Mouse (Mus musculus) testis, adult 2 months (tissue): ENCODE data around the gene Smg9. TPM values are rescaled to one million over a fixed set of nuclear protein-coding genes. Genes with fewer than 3 reads are reported as not detected.

Experiments
- H3K27ac ChIP-seq: fragments of 200-500 bp; 2 replicates; pipeline ENCODE4 v1.5.1; 2012; ENCODE audit warnings: low read depth, low read length; ENCODE audit not compliant: control insufficient read depth, insufficient read depth
- H3K27me3 ChIP-seq: fragments of 200-500 bp; 2 replicates; pipeline ENCODE4 v1.6.1; 2012; ENCODE audit warnings: mild to moderate bottlenecking, low read length, moderate library complexity; ENCODE audit not compliant: control insufficient read depth, insufficient read depth
- H3K36me3 ChIP-seq: fragments of 200-500 bp; 2 replicates; pipeline ENCODE4 v1.6.1; 2012; ENCODE audit warnings: mild to moderate bottlenecking, low read length; ENCODE audit not compliant: control insufficient read depth, insufficient read depth
- H3K4me1 ChIP-seq: fragments of 200-500 bp; 2 replicates; pipeline ENCODE4 v1.6.1; 2012; ENCODE audit warnings: low read length; ENCODE audit not compliant: control insufficient read depth, insufficient read depth
- H3K4me3 ChIP-seq: fragments of 200-500 bp; 2 replicates; pipeline ENCODE4 v1.5.1; 2012; ENCODE audit warnings: low read depth, mild to moderate bottlenecking, low read length, moderate library complexity, mixed read lengths; ENCODE audit not compliant: control insufficient read depth
- CTCF ChIP-seq: fragments of 200-500 bp; IDR thresholded peaks from 2 replicates; pipeline ENCODE4 v1.5.1; 2012; ENCODE audit warnings: low read depth, mild to moderate bottlenecking, inconsistent platforms, low read length, moderate library complexity; ENCODE audit not compliant: control insufficient read depth, insufficient read depth, insufficient replicate concordance
- POLR2A ChIP-seq: fragments of 200-500 bp; IDR thresholded peaks from 2 replicates; pipeline ENCODE4 v1.6.1; 2012; ENCODE audit warnings: low read depth, mild to moderate bottlenecking, inconsistent platforms, low read length, moderate library complexity; ENCODE audit not compliant: control insufficient read depth
- polyA plus RNA-seq: library from polyadenylated mRNA; depleted of rRNA; stranded (reverse); fragments of >200 nt; gene quantifications from 2 replicates; pipeline ENCODE4 v1.2.3, GENCODE M21; 2012

Smg9 gene
- polyA plus RNA-seq, 1 experiment, result 151 TPM

DNA sequence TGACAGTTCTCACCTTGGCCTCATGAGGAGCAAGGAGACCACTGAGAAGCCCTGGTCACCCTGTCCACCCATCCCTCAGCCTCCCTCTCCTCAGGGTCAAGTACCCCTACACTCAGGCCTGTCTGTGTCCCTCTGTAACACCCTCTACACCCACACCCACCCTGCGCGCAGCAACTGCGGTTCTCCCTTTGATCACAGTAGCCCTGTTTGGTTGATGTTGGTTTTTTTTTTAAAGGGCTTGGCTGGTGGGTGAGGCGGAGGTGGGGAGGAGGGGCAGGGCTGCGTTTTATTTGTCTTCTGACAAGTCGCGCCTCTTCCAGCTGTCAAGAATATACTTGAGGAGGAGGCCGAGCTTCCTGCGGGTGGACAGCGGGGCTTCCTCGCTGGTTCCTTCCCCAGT is 32.3 kb downstream of the Smg9 start:
- Histone ChIP-seq H3K4me1 (peaks cover 3% of the 10 kb centered on the region), H3K36me3 (no peaks in the 10 kb centered on the region), H3K27me3 (no peaks in the 10 kb centered on the region), H3K27ac (0 out of 2 replicates have a peak overlapping the region, but pooled peaks have one; percentile 10), H3K4me3 (peak overlapping the region; percentile 79)
- TF ChIP-seq POLR2A (0 out of 2 replicates have a peak, but pooled peaks have one; percentile 38), CTCF (no peak)

DNA sequence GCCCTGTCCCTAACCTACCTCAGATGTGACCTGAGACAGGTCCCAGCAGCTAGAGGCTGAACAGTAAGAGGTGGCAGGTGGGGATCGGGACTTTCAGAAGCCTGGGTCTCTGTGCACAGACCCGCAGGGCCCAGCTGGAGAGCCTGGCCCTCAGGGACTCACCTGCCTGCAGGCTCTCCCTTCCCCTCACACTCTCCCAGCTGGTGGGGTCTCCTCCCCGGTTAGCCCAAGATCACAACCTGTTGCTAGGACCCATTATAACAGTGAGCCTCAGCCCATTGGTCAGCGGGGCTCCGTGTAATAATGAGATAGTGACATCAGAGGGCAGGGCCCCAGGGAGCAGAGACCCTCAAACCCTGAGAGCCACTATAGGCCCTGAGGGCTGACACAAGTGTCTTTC is 35.9 kb downstream of the Smg9 start:
- Histone ChIP-seq H3K4me1 (no peaks in the 10 kb centered on the region), H3K4me3 (peak overlapping the region; percentile 79), H3K27ac (peak overlapping the region; percentile 79), H3K27me3 (no peaks in the 10 kb centered on the region), H3K36me3 (no peaks in the 10 kb centered on the region)
- TF ChIP-seq POLR2A (peak; percentile 94), CTCF (no peak)

DNA sequence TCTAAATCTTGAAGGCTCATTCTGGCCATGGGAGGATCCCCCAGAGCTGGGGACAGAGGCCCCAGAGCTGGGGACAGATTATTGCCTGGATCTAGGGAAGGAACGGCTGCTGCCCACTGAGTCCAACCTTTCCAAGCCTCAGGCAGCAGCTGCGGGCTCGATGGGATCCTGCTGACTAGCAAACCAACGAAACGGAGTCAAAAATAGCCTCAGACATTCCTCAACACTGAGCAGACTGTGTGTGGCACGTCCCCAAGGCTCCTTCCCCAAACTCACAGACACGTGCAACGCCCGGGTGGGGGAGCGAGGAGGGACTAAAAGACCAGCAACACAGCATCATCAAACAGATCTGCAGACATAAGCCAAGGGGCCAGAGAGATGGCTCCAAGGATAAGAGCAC is 38.6 kb downstream of the Smg9 start:
- Histone ChIP-seq H3K4me3 (no peak overlapping the region), H3K27ac (no peak overlapping the region), H3K4me1 (no peaks in the 10 kb centered on the region), H3K27me3 (no peaks in the 10 kb centered on the region), H3K36me3 (no peaks in the 10 kb centered on the region)
- TF ChIP-seq POLR2A, result no peak
- no peak for TF ChIP-seq CTCF

DNA sequence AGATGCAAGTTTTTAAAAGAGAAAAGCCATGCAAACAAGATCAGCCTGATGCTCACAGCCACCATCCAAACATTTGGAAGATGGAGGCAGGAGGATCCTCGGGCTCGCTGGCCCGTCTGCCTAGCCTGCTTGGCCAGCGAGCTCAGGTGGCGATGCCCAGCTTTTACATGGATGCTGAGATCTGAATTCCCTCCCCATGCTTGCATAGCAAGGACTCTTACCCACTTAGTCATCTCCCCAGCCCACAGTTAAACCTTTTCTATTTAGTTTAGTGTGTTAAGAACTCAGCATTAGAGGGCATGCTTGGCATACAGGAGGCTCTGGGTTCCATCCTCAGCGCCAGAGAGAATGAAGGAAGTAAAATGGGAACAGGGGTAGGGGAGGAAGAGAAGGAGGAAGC is 39.8 kb downstream of the Smg9 start:
- H3K4me1 ChIP-seq, result no peaks in the 10 kb centered on the region
- no peak for TF ChIP-seq POLR2A
- TF ChIP-seq CTCF, result no peak
- no peaks in the 10 kb centered on the region for H3K36me3 ChIP-seq
- H3K27me3 ChIP-seq, result no peaks in the 10 kb centered on the region
- H3K4me3 ChIP-seq, result no peak overlapping the region
- no peak overlapping the region for H3K27ac ChIP-seq

DNA sequence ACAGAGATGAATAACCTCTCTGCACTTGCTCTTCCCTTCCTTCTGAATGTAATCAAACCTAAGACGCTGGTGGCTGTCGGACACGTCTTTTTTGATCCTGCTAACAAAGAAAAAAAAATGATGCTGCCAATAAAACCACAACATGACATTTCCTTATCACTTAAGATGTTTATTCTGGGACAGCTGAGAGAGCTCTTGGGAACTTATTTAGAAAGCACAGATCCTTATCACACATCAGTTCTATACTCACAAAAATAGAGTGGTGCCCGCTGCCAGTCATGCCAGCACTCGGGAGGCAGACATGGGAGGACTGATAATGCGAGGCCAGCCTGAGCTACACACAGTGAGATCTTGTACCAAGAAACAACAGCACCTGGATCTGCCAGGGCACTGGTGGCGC is 40.5 kb downstream of the Smg9 start:
- Histone ChIP-seq H3K4me1 (no peaks in the 10 kb centered on the region), H3K36me3 (no peaks in the 10 kb centered on the region), H3K27ac (no peak overlapping the region), H3K27me3 (no peaks in the 10 kb centered on the region), H3K4me3 (no peak overlapping the region)
- TF ChIP-seq CTCF, result no peak
- no peak for TF ChIP-seq POLR2A

DNA sequence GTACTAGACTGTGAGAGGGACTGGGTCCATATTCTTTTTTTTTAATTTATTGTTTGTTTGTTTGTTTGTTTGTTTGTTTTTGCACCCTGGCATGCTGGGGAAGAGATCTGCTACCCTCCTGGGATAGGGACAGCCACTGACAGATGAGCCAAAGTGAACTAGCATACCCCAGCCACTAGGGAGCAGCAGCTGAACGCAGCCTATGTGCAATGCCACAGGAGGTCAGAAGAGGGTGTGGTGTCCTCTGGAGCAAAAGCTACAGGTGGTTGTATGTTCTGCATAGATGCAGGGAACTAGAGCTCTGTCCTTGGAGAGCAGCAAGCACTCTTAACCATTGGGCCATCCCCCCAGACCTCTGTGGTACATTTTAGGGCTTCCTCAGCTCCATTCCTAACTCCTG is 42.4 kb downstream of the Smg9 start:
- H3K4me3 ChIP-seq, result no peak overlapping the region
- no peaks in the 10 kb centered on the region for H3K36me3 ChIP-seq
- TF ChIP-seq POLR2A, result no peak
- peak; percentile 95; the same call in 1 of the 2 replicates for TF ChIP-seq CTCF
- H3K27ac ChIP-seq, result no peak overlapping the region
- no peaks in the 10 kb centered on the region; the same call in 1 of the 2 replicates for H3K4me1 ChIP-seq
- H3K27me3 ChIP-seq, result no peaks in the 10 kb centered on the region

DNA sequence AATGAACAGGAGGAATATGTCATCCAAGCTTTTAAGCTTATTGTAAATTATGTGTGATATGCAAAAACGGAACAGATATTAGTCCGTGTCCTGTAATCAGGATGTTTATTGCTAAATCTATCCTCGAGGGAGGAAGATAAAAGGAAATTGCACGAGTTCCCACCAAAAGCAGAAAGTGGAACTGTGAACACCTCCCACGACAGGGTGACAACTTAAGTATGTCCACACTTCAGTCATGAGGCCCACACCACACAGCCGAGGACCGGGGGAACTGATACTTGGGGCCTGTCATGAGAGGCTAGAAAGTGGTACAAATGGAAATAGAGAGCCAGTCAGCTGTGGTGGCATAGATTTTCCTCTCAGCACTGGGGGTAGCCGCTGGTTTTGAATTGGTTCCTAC is 42.9 kb downstream of the Smg9 start:
- Histone ChIP-seq H3K27me3 (no peaks in the 10 kb centered on the region), H3K27ac (no peak overlapping the region), H3K36me3 (no peaks in the 10 kb centered on the region), H3K4me3 (no peak overlapping the region), H3K4me1 (no peaks in the 10 kb centered on the region; the same call in 1 of the 2 replicates)
- TF ChIP-seq POLR2A (no peak), CTCF (no peak)

DNA sequence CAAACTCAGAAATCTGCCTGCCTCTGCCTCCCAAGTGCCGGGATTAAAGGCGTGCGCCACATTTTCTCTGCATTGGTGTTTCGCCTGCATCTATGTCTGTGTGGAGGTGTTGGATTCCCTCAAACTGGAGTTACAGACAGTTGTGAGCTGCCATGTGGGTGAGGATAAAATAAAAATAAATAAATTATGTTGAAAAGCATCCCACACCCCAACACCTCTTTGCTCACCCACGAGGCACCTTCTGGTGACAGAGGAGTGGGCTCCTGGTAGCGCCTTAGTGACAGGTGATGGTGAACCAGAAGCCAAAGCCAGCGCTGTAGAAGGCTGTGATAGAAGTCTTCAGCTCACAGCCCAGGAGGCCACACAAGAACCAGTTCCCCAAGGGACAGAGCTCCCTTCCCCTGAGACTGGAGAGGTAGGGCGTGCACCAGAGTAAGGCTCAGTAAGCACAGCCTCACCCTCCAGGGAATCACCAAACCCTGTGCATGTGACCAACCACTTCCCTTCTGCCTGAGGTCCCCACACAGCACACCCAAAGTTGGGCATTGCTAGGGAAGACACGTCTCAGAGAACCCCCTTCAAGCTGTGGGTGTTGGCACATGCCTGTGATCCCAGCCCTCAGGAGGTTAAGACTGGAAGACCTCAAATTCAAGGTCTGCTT is 46.0 kb downstream of the Smg9 start:
- peaks cover 6% of the 10 kb centered on the region for H3K4me1 ChIP-seq
- no peaks in the 10 kb centered on the region for H3K36me3 ChIP-seq
- no peak for TF ChIP-seq CTCF
- TF ChIP-seq POLR2A, result no peak
- H3K27ac ChIP-seq, result no peak overlapping the region
- H3K4me3 ChIP-seq, result no peak overlapping the region
- no peaks in the 10 kb centered on the region for H3K27me3 ChIP-seq
